Mouse (Mus musculus) urinary bladder, postnatal 36 days (tissue): Measurements from ENCODE around the gene Carmil1.

Experiments used
- DNase-seq, 2 experiments: peaks; one replicate each; pipeline ENCODE4 v3.0.0; 2022; ENCODE audit warnings: low spot score in 2 of 2, mixed read lengths in 1 of 2

Carmil1 gene

DNA sequence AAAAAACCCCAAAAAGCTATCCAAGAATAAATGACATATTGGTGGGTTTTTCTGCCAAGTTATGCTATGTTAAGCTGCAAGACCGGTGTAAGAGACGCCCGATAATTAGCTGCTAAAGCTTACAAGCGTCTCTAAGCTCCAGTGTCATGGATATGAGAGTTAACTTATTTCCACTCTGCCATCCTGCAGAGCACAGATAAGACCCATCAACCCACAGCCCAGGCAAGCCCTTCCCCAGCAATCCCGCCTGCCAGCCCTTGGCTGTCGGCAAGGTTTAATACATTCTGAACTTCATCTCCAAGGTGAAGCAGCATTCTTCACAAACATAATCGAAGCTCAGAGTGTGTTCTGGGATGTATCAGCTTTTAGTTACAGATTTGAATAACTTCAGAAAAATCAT, 240.4 kb downstream of the Carmil1 start:
- DNase-seq: no peak

DNA sequence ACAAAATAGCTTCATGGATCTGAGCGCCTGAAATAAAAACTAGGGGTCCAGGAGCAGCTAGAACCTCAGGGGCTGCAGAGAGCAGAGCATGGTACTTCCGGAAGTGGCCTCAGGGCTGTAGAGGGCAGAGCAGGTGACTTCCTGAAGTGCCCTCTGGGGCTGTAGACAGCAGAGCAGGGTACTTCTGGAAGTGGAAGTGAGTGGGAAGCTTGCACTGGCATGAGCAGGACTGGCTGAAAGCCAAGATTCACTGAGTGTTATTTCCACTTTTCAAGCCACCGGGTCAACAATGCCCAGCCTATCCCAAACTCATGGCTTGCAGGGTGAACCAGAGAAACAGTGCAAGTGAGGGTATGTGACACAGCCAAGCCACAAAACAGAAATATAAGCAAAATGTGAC, 243.1 kb downstream of the Carmil1 start:
- DNase-seq: no peak

DNA sequence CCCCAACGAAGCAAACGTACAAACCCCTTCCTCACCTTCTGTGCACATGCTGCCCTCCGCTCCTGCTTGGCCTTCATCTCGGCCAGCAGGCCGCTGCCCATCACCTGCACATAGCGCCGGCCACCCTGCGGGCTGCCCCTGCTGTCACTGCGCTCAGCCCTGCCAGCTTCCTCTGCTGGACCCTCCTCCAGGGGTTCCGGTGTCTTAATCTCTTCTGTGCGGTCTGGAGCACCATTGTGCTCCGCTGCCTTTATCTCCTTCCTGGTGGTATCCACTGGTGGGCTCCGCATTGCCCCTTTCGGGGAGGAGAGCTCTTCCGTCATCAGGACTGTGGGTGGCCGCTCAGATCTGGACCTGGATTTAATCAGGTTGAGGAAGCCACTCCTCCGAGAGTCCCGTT, 244.4 kb downstream of the Carmil1 start:
- no peak for DNase-seq

DNA sequence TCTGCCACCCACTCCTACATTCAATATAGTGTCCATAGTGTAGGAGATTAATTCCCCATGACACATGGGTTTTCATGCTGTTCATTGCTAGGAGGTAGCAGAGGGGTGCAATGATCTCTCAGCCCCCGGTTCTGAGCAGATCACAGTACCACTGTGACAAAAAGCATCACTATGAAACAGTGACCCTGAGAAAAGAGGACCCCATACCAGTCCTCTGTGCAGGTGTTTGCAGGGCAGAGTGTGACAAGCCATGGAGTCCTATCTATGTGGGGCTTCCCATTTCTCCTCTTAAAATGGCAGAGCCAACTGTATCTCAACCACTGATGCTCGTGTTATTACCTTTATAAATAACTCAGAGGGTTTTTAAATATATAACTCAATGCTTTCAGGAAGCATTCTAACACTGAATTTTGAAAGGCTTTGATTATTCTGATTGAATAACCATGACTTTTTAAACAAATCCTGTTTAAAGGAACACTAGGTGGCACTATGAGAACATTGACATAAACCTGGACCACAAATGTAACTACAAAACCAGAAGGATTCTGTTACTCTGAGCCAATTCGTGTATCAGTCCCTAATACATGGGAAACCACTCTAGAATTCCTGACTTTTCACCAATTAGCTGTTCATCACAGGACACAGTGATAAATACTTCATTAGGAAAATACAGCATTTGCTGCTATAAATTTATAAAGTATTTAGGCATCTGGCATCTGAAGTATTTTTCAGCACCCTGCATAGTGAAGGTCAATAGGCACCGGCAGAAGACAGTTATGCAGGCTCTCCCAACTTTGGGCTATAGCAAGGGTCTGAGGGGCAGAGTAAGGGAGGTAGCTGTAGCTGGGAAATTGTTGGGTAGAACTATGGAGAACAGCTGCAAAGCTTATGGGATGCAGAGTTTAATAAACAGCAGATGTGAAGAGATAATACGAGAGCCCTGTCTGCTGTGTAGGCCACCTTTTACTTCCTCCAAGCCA, 253.1 kb downstream of the Carmil1 start:
- no peak for DNase-seq

DNA sequence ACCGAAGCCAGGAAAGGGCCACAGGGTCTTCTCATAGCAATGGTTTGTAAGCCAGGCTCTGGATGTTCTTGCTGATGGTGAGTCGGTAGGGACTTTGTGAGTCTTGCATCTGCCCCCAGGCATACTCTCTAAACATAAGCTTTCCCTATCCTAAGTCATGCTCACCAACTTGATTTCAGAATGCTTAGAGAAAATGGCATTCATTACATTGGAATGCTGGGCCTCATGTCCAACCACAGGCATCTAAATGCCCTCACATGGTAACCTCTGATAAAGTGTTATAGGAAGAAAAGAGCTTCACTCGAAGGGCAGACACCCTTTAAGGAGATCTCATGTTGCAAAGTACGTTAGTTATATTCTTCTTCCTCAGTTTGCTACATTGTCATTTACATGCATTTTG, 262.1 kb downstream of the Carmil1 start:
- no peak for DNase-seq

DNA sequence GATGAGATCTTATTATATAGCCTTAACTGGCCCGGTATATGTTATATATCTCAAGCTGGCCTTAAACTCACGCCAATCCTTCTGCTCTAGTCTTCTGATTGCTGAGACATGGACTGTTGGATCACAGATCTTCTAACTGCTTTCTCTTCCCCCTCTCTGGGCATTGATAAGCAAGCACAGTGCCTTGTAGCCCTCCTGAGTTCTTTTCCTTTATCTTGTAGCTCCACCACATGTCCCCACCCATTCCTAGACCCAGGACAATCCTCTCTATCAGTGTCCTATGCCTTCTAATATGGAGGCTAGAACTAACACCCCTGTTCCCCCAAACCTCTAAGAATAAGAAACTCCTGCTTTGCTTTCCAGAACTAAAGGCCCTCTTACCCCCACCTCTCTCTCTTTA, 275.1 kb downstream of the Carmil1 start:
- DNase-seq: no peak

DNA sequence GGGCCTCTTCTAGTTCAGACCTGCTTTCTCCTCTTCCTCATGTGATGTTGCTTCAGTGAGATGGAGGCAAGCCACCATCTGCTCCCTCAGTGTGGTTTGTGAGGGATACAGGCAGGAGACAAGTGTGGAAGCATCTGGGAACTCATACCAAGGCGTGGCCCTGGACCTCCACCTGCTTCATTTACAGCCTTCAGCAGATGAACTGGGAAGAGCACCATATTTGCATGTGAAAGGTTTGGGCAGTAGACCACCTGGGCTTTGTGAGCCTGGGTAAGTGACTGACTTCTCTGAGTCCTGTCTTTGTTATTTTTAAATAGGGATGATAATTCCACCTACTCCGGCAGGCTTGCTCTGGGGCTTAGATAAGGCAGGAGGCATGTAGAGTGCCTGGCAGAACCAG, 278.8 kb downstream of the Carmil1 start:
- no peak for DNase-seq

DNA sequence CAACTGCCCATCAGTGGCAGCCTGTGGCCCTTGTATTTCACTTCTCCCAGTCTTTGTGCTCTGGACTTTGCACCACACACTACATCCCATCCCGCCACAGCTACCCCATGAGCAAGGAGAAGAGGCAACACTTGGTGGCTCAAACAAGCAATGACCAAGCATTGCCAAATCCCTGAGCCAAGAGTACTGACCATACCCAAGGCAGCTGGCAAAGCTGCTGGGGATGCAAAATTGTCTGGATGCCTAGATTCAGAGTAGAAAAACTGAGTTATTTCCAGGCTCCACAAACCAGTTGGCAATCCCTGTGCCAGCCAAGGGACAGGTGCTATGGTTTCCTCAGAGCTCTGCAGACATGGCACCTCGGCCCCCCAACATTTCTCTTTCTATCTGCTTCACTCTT, 279.5 kb downstream of the Carmil1 start:
- no peak for DNase-seq

DNA sequence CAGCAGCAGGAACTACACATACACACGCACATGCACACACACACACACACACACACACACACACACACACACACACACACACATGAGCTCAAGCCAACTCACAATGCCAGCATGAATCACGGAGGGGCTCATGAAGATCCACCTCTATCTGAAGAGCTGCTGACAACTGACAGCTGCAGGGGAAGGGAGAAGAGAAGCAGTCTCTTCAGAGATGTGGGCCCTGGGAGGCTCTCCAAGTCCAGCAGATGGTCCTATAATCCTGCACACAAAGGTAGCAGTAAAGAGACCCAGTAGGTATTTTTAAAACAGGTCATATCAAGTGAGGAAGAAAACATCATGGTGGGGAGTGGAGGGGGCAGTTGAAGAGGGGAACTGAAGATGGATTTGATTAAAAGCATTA, 281.8 kb downstream of the Carmil1 start:
- no peak for DNase-seq

DNA sequence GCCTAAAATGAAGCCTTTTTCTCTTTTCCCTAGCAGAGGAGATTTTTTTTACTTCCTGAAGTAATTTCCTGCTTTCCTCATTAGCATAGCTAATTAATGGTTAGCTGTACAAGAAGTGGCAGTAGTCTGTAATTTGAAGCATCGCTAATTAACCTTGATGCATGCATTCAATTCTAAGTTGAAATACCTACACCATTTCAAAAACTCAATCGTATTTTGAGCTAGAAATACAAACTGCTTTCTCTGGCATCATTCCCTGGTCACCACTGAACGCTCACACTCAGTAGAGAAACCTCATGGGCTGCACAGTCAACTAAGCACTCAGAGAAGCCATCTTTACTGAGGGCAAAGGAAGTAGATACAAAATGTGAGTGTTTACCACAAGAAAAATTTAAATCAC, 285.8 kb downstream of the Carmil1 start:
- DNase-seq: no peak

DNA sequence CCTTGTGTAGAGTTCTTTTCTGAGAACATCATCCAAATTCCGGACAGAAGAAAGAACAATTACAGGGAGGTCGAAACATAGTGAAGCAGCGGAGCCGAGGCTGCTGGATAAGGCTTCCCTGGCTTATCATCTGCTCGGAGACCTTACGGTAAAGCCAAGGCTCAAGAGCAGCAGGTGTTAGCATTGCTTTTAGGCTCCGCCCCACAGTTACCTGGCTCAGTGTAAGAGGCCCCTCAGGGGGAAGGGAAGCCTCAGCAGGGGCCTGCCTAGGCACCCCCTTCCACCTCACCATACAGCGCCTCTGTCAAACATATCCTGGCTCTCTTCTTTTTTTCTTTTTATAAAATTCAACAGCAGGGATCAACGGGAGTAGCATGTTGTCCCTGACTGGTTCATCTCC, 286.6 kb downstream of the Carmil1 start:
- DNase-seq: no peak

DNA sequence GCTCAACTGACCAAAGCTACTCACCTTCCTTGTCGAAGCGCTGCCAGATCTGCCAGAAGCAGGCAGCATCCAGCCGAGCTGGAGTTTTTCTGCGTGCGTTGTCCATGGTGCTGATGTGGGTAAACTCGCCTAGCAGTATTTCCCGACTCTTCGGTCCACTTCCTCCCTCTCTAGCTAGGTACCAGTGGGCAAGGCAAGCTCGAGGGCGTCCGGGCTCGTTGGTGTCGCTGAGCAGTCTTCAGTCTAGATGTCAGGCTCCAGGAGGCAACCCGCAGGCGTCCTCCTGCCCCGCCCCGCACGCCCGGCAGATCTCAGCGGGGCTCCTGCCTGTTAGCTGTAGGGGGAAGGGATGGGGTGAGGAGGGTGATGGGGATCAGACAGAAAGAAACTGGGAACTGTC, 289.7 kb downstream of the Carmil1 start, which contains the start of gene Scgn:
TSS of gene Scgn (minus strand) at position 287 of the 400 bp plus-strand sequence.
- peak; percentile 41 to 58 for DNase-seq

DNA sequence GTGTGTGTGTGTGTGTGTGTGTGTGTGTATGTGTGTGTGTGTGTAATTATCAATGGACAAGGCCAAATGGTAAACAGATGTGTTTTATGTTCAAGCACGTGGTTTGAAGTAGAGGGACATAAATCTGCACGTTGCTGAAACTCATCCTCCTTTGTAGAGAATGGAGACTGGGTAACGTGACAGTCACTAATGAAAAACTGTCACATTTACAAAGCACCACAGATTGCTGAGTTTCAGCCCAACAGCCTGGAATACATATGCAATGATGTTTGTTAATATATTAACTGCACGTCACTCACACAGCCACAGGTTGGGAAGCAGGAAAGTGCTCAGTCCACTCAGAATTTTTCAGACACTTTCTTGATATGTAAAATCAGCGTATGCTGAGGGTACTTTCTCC, 290.1 kb downstream of the Carmil1 start:
- no peak for DNase-seq

DNA sequence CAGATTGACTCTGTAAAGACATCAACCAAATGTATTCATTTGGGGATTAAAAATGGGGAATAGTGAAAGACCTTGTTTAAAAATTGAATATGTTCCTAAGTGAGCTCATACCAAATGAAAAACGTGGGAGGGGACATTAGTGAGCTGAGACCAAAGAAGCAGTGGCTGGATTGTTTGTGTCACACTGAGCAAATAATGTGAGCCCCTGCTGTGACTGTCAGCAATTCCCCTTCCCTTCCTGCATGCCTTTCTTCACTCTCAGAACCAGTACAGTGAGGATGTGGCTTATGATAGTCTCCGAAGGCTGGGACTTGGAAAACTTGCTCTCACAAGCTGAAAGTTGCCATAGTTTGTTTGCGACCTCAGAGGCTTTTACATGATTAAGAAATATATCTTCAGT, 295.5 kb downstream of the Carmil1 start:
- no peak for DNase-seq

DNA sequence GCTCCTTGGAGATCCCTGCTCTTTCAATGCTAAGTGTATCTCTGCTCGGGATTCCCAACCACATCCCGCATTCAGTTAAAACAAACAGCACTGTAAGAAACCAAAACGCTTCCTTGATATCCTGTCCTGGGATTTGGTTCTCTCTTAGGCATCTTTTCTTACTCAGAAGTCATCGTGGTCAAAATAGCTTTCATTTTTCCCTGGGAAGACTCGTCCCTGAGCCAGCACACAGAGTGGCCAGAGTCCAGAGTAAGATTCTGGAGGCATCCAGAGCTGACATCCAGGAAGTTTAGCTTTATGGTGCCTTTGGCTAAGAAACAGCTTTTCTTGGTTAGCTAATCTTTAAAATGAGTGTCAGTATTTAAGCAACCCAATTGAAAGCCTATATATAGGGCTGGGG, 308.3 kb downstream of the Carmil1 start:
- no peak for DNase-seq

DNA sequence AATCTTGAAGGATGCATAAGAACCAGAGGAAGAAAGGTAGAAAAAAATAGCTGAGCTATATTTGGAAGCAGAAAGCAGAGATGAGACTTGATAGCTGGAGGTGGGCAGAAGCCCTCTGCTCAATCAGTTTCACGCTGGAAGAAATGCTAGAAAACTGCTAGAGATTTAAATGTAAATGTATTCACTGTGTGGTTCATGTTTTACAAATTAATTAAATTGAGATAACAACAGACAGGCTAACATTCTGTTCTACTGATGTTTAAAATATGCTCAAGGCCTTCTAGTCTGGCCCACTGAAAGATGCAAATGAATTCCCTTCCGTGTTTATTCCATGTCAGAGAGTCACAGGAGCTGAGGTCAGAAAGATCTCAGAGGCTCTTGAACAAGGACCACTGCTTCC, 308.7 kb downstream of the Carmil1 start:
- no peak for DNase-seq

DNA sequence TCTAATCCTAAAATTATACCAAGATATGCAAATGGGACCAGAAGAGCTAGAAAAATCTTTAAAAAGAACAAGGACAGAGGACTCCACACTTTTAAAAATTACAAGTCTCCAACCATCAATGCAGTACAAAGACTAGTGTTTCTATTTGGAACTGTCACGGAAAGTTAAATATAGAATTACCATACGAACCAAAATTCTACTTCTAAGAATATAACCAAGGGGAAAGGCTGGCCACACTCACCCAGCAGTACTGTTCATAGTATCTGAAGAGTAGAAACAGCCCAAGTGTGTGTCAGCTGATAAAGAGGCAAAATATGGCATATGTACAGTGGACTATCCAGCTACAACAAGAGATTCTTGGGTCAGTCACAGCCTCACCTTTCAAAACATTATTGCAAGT, 315.7 kb downstream of the Carmil1 start:
- no peak for DNase-seq
